Mouse (Mus musculus) kidney, adult 2 months (tissue): ENCODE results near the gene Adk. TPM values are rescaled to one million over a fixed set of nuclear protein-coding genes. Genes with fewer than 3 reads are reported as not detected.

Experiments
- DNase-seq: peaks from one replicate; pipeline ENCODE4 v3.0.0; 2021
- H3K27ac ChIP-seq: fragments of 200-500 bp; 2 replicates; pipeline ENCODE4 v1.5.1; 2012; ENCODE audit warnings: low read depth, low read length, control low read depth, inconsistent platforms; ENCODE audit not compliant: insufficient read depth
- H3K27me3 ChIP-seq: fragments of 200-500 bp; replicated peaks from 2 replicates; pipeline ENCODE4 v1.6.1; 2012; ENCODE audit warnings: mild to moderate bottlenecking, moderate library complexity, low read length, inconsistent platforms; ENCODE audit not compliant: control insufficient read depth, insufficient read depth
- H3K36me3 ChIP-seq: fragments of 200-500 bp; 2 replicates; pipeline ENCODE4 v1.6.1; 2012; ENCODE audit warnings: mild to moderate bottlenecking, moderate library complexity, low read length, inconsistent platforms; ENCODE audit not compliant: control insufficient read depth, insufficient read depth
- H3K4me1 ChIP-seq: fragments of 200-500 bp; 2 replicates; pipeline ENCODE4 v1.6.1; 2011; ENCODE audit warnings: low read length; ENCODE audit not compliant: control insufficient read depth, insufficient read depth
- H3K4me3 ChIP-seq: fragments of 200-500 bp; 2 replicates; pipeline ENCODE4 v1.5.1; 2011; ENCODE audit warnings: mild to moderate bottlenecking, low read depth, low read length, control low read depth; ENCODE audit not compliant: insufficient read depth
- CTCF ChIP-seq: fragments of 200-500 bp; conservative IDR thresholded peaks from 2 replicates; pipeline ENCODE4 v1.5.1; 2011; ENCODE audit warnings: low read depth, mild to moderate bottlenecking, control low read depth, low read length, moderate library complexity, mixed read lengths; ENCODE audit not compliant: insufficient read depth, insufficient read length
- POLR2A ChIP-seq: fragments of 200-500 bp; IDR thresholded peaks from one replicate; pipeline ENCODE4 v1.6.1; 2011; ENCODE audit warnings: low read depth, low read length, control low read depth
- WGBS: fragments of 180-500 bp; shearing (Covaris S2); methylation state at CpG from one replicate; pipeline ENCODE4 v1.1.7; 2018; 5-methylcytosine and 5-hydroxymethylcytosine counted together
- polyA plus RNA-seq: library from polyadenylated mRNA; depleted of rRNA; stranded (reverse); fragments of >200 nt; gene quantifications from 2 replicates; pipeline ENCODE4 v1.2.3, GENCODE M21; 2012

Gene Adk
- polyA plus RNA-seq, 1 experiment = 121 TPM

DNA sequence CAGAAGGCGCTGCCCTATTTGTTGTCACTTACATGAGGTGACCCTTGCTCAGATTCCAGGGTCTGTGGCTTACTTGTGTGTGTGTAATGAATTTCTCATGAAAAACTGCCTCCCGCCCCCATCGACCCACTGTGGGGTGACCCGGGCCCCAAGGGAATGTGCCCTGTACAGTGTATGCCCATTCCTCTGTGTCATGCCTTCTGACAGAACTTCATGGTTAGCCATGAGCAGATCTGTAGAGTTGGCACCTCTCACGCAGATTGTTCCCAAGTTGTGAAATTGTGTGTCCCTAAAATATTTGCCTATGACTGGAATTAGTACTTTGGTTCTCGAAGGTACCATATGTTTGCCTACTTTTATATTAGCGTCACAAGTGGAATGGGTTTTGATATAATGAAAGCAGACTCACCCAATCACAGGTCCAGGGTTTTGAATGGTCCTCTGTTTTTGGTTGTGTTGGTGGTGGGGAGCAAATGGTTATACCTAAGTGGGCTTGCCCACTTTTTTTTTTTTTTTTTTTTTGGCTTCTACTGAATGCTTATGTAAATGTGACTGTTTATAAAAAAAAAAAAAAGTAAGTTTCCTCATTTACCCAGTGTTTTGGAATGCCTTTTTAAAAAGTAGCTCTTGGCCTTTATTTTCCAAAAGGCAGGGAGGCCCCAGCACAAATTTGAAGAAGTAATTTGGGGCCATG is 24.3 kb downstream of the Adk start:
- WGBS = 25% methylated on average over 7 of the region's 7 CpGs
- no peaks in the 10 kb centered on the region for H3K27me3 ChIP-seq
- H3K27ac ChIP-seq = peak overlapping the region; percentile 10; the same call in 1 of the 2 replicates
- peaks cover 6% of the 10 kb centered on the region for H3K4me1 ChIP-seq
- H3K4me3 ChIP-seq = peak overlapping the region; percentile 72
- H3K36me3 ChIP-seq = no peaks in the 10 kb centered on the region
- no peak for TF ChIP-seq CTCF
- TF ChIP-seq POLR2A = no peak
- DNase-seq = no peak

DNA sequence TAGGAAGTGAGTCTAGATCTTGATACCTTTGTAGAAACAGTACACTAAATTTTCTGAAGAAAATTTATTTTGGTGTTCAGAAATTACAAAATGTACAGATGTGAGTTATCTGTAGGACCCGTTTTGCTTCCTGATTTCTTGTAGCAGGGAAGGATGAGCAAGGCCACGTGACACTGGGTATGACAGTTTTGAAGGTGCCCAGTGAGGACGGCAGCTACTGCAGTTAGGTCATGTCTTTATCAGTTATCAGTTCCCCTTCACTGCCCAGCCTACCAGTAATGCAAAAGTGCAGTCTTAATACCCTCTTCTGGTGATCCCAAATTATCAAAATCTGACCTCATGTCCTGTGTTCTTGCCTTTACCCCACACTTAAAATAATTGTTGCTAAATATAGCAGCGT is 25.6 kb downstream of the Adk start:
- no peaks in the 10 kb centered on the region for H3K36me3 ChIP-seq
- 79% methylated on average over 4 of the region's 4 CpGs for WGBS
- H3K27ac ChIP-seq = no peak overlapping the region

GRCm38 (mm10) chr14:21078511-21078910 is 26.1 kb downstream of the Adk start:
- Histone ChIP-seq H3K4me1 (peaks cover 6% of the 10 kb centered on the region), H3K27ac (no peak overlapping the region), H3K36me3 (no peaks in the 10 kb centered on the region), H3K4me3 (no peak overlapping the region), H3K27me3 (no peaks in the 10 kb centered on the region)
- TF ChIP-seq CTCF = no peak
- no peak for TF ChIP-seq POLR2A
- no peak for DNase-seq

More for the DNA sequence above, 25.6 kb downstream of the Adk start:
- Histone ChIP-seq H3K27me3 (no peaks in the 10 kb centered on the region), H3K4me1 (peaks cover 6% of the 10 kb centered on the region), H3K4me3 (no peak overlapping the region)
- TF ChIP-seq CTCF (no peak), POLR2A (no peak)
- no peak for DNase-seq

DNA sequence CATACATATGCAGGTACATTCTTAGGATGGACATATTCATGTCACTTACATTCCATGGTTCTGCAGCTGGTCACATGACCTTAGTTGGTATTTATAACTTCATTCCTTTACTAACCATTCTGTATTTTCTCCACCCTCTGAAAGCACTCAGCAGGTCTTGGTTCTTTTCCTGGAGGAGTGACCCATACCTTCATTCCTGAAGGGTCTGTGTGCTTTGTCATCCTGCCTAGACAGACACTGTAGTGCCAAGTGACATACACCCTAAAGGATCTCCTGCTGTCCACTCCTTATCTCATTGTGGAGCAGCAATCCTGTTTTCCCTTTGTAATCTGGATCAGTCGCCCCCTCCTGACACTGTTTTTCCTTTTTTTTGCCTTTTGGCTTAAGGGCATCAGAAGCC is 30.4 kb downstream of the Adk start:
- Histone ChIP-seq H3K4me3 (no peak overlapping the region), H3K27me3 (no peaks in the 10 kb centered on the region), H3K27ac (no peak overlapping the region), H3K36me3 (no peaks in the 10 kb centered on the region), H3K4me1 (peaks cover 15% of the 10 kb centered on the region)
- DNase-seq = no peak
- TF ChIP-seq CTCF (no peak), POLR2A (no peak)
- WGBS = 80% methylated on average over 1 of the region's 1 CpGs

GRCm38 (mm10) chr14:21085666-21086065 is 33.3 kb downstream of the Adk start:
- WGBS = 78% methylated on average over 5 of the region's 5 CpGs
- TF ChIP-seq CTCF = no peak
- no peak for DNase-seq
- Histone ChIP-seq H3K4me1 (peaks cover 17% of the 10 kb centered on the region), H3K27me3 (no peaks in the 10 kb centered on the region), H3K27ac (no peak overlapping the region), H3K36me3 (no peaks in the 10 kb centered on the region), H3K4me3 (no peak overlapping the region)

DNA sequence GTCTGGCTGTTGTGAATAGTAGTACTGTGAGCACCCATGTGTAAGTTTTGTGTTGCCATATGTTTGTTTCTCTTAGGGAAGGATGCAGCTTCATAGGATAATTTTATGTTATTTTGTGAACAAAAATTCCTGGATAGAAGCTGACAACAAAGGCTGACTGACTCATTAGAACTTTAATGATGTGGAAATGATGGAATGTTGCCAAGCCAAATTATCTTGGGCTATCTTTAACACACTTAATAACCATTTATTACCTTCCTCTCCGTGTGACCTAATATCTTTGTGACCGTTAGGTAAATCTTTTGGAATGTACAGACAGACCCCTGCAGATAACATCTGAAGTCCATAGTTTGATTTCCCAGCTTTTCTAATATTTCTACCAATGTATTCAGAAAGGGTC is 33.7 kb downstream of the Adk start:
- no peaks in the 10 kb centered on the region for H3K27me3 ChIP-seq
- DNase-seq = no peak
- no peak overlapping the region for H3K27ac ChIP-seq
- H3K4me1 ChIP-seq = peaks cover 17% of the 10 kb centered on the region
- no peak overlapping the region for H3K4me3 ChIP-seq
- H3K36me3 ChIP-seq = no peaks in the 10 kb centered on the region
- 31% methylated on average over 2 of the region's 2 CpGs for WGBS
- no peak for TF ChIP-seq CTCF
- no peak for TF ChIP-seq POLR2A

GRCm38 (mm10) chr14:21086827-21087351 is 34.5 kb downstream of the Adk start:
- Histone ChIP-seq H3K4me1 (peaks cover 17% of the 10 kb centered on the region), H3K27me3 (no peaks in the 10 kb centered on the region), H3K4me3 (no peak overlapping the region), H3K36me3 (no peaks in the 10 kb centered on the region), H3K27ac (peak overlapping the region; percentile 39; the same call in 1 of the 2 replicates)
- TF ChIP-seq POLR2A (no peak), CTCF (no peak)
- DNase-seq = no peak
- WGBS = 53% methylated on average over 7 of the region's 7 CpGs
